Mouse (Mus musculus) lung, postnatal 0 days (tissue): ENCODE measurements around the gene Tmem8. TPM values are rescaled to one million over a fixed set of nuclear protein-coding genes. Genes with fewer than 3 reads are reported as not detected.

ENCODE experiments used
- ATAC-seq: fragments of 200-750 bp; cut with Nextera tagmentation; 2 replicates; pipeline ENCODE4 v1.8.0; 2017; ENCODE audit warnings: moderate library complexity
- DNase-seq: peaks from one replicate; pipeline ENCODE4 v3.0.0-alpha.2; 2016; ENCODE audit warnings: low spot score
- H3K27ac ChIP-seq: fragments of 300-500 bp; sonication (generic); 2 replicates; pipeline ENCODE4 v1.5.1; 2014; ENCODE audit warnings: antibody characterized with exemption, mild to moderate bottlenecking, low read length, mixed read lengths
- H3K27me3 ChIP-seq: fragments of 300-500 bp; sonication (generic); replicated peaks from 2 replicates; pipeline ENCODE4 v1.6.1; 2014; ENCODE audit warnings: low read length, mixed read lengths; ENCODE audit not compliant: insufficient read depth
- H3K36me3 ChIP-seq: fragments of 300-500 bp; sonication (generic); 2 replicates; pipeline ENCODE4 v1.6.1; 2014; ENCODE audit warnings: low read length, mixed read lengths; ENCODE audit not compliant: insufficient read depth
- H3K4me1 ChIP-seq: fragments of 300-500 bp; sonication (generic); 2 replicates; pipeline ENCODE4 v1.6.1; 2014; ENCODE audit warnings: antibody characterized with exemption, low read depth, low read length, mixed read lengths; ENCODE audit not compliant: insufficient read depth
- H3K4me2 ChIP-seq: fragments of 300-500 bp; sonication (generic); replicated peaks from 2 replicates; pipeline ENCODE4 v1.6.1; 2014; ENCODE audit warnings: low read depth, mild to moderate bottlenecking, low read length, moderate library complexity, mixed read lengths
- H3K4me3 ChIP-seq: fragments of 300-500 bp; sonication (generic); 2 replicates; pipeline ENCODE4 v1.5.1; 2014; ENCODE audit warnings: low read depth, low read length
- H3K9ac ChIP-seq: fragments of 300-500 bp; sonication (generic); replicated peaks from 2 replicates; pipeline ENCODE4 v1.6.1; 2014; ENCODE audit warnings: low read depth, mild to moderate bottlenecking
- H3K9me3 ChIP-seq: fragments of 300-500 bp; sonication (generic); 2 replicates; pipeline ENCODE4 v1.6.1; 2016; ENCODE audit warnings: low read length, mixed read lengths
- CTCF ChIP-seq: IDR thresholded peaks from 2 replicates; pipeline ENCODE4 v1.5.1; 2016; ENCODE audit warnings: antibody characterized with exemption, mild to moderate bottlenecking
- EP300 ChIP-seq: IDR thresholded peaks from 2 replicates; pipeline ENCODE4 v1.6.1; 2016; ENCODE audit warnings: antibody characterized with exemption, mild to moderate bottlenecking, control low read depth
- WGBS: fragments of 180-500 bp; shearing (Covaris S2); extraction: QIAGEN DNeasy Blood & Tissue Kit; methylation state at CpG from one replicate; pipeline ENCODE4 v1.1.7; 2014; 5-methylcytosine and 5-hydroxymethylcytosine counted together
- polyA plus RNA-seq: library from polyadenylated mRNA; unstranded; fragments of >200 nt; fragmentation: Nextera tagmentation; extraction: Ambion mirVana; gene quantifications from 2 replicates; pipeline ENCODE4 v1.2.1, GENCODE M21; 2015

Gene Tmem8
- polyA plus RNA-seq, 1 experiment from 2014 or later, result 7.9 TPM

DNA sequence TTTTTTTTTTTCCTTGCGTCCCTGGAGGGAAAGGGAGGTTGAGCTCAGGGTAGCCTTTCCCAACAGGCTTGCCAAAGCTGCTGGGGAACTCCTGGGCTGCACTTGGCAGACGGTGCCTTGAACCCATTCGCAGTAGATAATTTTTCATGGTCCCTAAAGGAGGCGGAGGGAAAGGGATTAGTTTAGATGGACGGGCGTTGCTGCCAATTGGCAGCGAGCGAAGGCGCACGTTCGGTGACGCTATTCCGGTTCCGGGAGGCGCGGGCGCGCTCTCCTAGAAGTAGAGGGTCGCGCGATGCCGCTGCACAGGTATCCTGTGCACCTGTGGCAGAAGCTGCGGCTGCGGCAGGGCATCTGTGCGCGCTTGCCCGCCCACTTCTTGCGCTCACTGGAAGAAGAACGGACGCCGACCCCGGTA lies 10.2 kb downstream of the Tmem8 start, which contains the start of gene Mrpl28:
Gene Mrpl28 (plus strand): TSS at position 234 of the 418 bp plus-strand sequence.
- Histone ChIP-seq H3K27ac (peak within 1 kb of the TSS; percentile 47), H3K4me2 (peak within 1 kb of the TSS; percentile 87), H3K9ac (peak within 1 kb of the TSS; percentile 72), H3K27me3 (no peaks in the 10 kb centered on the region), H3K36me3 (peaks cover 3% of the 10 kb centered on the region), H3K4me1 (peaks cover 7% of the 10 kb centered on the region), H3K4me3 (peak within 1 kb of the TSS; percentile 85), H3K9me3 (no peaks in the 10 kb centered on the region)
- 2% methylated on average over 30 of the region's 32 CpGs for whole genome bisulfite sequencing
- no peak for TF ChIP-seq EP300
- TF ChIP-seq CTCF, result no peak
- DNase-seq (peak; percentile 98), ATAC-seq (peak; percentile 96)

DNA sequence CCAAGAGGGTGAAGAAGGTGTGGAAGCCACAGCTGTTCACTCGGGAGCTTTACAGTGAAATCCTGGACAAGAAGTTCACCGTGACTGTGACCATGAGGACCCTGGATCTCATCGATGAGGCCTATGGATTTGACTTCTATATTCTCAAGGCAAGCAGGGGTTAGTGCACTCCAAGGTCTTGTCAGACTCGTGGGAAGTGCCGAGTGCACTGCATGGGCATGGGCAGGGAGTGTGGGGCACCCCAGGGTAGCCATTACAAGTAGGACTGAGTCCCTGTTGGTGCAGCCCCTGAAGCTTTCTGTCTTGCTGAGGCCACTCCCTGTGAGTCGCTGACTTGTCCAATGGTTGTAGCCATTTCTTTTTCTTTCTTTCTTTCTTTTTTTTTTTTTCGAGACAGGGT lies 11.5 kb downstream of the Tmem8 start:
- H3K36me3 ChIP-seq, result peaks cover 3% of the 10 kb centered on the region
- H3K4me1 ChIP-seq, result peaks cover 7% of the 10 kb centered on the region
- ATAC-seq (no peak), DNase-seq (no peak)
- TF ChIP-seq EP300 (no peak), CTCF (no peak)
- no peaks in the 10 kb centered on the region for H3K9me3 ChIP-seq
- peak overlapping the region; percentile 87 for H3K4me2 ChIP-seq
- peak overlapping the region; percentile 72 for H3K9ac ChIP-seq
- no peak overlapping the region for H3K27ac ChIP-seq
- 77% methylated on average over 7 of the region's 7 CpGs for WGBS
- H3K27me3 ChIP-seq, result no peaks in the 10 kb centered on the region
- no peak overlapping the region for H3K4me3 ChIP-seq

DNA sequence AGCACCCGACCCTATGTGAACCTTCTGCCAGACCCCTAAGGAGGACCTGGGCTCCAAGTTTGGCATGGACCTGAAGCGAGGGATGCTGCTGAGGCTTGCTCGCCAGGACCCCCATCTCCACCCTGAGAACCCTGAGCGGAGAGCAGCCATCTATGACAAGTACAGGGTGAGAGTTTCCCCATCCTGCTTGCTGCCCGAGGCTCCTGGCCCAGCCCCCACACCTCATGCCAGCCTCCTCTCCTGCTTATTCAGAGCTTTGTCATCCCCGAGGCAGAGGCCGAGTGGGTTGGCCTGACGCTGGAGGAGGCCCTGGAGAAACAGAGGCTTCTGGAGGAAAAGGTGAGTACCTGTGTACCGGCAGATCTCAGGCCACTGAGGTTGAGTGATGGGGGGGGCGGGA lies 12.1 kb downstream of the Tmem8 start:
- Histone ChIP-seq H3K36me3 (peaks cover 3% of the 10 kb centered on the region), H3K27me3 (no peaks in the 10 kb centered on the region), H3K4me1 (peaks cover 7% of the 10 kb centered on the region), H3K9me3 (no peaks in the 10 kb centered on the region), H3K27ac (no peak overlapping the region), H3K9ac (no peak overlapping the region), H3K4me3 (no peak overlapping the region), H3K4me2 (no peak overlapping the region)
- no peak for DNase-seq
- WGBS, result 89% methylated on average over 10 of the region's 10 CpGs
- TF ChIP-seq EP300, result no peak
- TF ChIP-seq CTCF, result no peak
- ATAC-seq, result no peak

DNA sequence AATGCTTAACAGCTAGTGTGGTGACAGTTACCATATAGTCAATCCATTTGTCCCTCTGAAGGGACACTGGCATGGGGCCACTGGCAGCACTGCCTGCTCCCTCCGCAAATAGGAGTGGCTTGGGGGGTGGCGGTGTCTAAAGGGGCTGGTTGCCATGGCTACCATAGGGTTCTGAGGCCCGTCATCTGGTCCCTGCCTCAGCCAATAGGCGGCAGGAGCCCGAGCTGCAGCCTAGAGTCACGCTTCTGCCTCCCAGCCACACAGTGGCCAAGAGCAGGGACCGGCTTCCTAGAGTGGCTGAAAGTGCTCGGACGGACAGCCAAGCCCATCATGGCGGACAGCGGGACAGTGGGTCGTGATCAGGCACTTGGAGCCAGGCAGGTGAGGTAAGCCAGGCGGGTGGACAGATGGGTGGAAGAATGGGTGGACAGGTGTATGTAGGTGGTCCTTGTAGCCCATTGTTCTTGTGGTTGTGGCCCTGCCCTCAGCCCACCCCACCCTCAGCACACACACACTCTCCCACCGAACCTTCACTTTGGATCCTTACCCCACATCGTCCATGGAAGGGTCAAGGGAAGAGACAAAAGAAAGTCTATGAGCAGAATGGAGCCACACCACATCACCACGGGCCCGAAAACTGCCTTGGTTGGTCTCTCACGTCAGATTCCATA lies 18.1 kb downstream of the Tmem8 start:
- Histone ChIP-seq H3K4me2 (no peak overlapping the region), H3K4me3 (no peak overlapping the region), H3K27me3 (no peaks in the 10 kb centered on the region), H3K27ac (no peak overlapping the region), H3K9ac (no peak overlapping the region), H3K36me3 (peaks cover 3% of the 10 kb centered on the region), H3K4me1 (no peaks in the 10 kb centered on the region), H3K9me3 (no peaks in the 10 kb centered on the region)
- no peak for TF ChIP-seq CTCF
- DNase-seq (no peak), ATAC-seq (no peak)
- WGBS, result 85% methylated on average over 18 of the region's 18 CpGs

DNA sequence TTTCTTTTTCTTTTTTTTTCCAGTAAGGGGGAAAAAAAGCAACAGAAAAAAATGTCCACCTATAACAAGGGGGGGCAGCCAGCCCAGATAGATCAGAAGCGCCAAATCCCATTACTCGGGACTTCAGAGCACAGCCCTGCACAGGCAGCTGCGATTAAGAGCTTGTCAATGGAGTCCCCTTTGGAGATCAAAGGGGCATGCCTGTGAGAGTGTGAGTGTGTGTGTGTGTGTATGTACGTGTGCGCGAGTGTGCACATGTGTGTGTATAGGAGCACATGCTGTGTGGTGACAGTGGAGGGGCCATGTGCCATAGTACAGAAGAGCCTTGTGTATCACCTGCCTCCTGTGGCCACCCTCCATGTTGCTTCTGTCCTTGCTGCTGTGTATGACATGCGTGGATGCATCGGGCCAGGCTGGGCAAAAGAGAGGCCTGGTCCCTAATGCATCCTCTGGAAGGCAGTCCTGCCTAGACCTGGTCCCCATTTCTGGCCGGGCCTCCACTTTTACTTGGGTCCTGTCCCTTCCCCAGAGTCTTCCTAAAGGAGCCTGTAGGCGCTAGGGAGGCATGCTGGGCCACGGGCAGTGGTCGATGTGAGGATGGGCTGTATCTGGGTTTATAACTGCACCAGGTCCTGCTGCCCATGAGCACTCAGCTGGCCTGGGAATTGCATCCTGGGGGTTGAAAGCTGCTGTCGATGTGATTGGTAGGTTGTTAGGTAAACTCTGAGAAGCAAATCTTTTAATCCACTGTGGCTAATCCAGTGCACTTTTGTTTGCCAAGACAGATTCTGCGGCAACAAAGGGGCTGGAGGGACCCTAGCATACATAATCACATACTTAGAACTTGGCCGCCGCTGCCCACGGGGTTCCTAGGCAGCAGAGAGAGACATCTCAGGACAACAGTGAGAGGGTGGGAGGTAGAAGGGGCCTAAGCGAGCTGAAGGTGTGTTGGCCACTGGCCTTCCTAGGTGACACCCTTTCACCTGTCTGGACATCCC lies 19.1 kb downstream of the Tmem8 start:
- no peak for ATAC-seq
- peaks cover 3% of the 10 kb centered on the region for H3K36me3 ChIP-seq

DNA sequence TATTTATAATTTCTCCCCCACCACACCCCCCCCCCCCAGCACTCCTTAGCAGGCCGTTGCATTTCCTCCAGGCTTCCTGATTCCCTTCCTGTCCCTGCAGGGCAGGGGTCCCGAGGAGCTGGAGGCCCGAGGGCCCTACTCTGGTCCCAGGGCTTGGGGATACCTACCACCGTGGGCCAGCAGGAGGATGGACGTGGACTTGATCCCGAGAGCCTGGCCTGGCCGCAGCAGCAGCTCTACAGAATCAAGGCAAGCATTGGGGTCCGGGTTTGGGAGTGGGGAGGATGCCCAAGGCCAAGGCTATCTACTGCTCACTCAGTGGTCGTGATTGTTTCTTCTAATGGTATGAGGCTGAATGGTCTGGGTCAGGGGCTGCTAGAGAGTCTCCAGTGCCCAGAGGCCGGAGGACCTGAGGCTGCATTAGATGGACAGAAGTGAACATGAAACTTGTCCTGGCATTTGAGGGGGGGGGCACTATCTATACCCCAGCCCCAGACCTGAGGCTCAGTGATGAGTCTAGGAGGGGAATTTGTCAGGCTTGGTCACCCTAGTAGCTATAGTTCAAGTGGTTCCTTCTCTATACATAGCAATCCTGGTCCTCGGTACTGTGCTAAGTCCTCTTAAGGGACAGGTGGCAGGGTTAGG lies 24.1 kb downstream of the Tmem8 start:
- H3K4me2 ChIP-seq, result no peak overlapping the region
- no peaks in the 10 kb centered on the region for H3K36me3 ChIP-seq
- TF ChIP-seq EP300 (no peak), CTCF (no peak)
- WGBS, result 75% methylated on average over 11 of the region's 11 CpGs
- H3K9ac ChIP-seq, result no peak overlapping the region
- H3K4me1 ChIP-seq, result no peaks in the 10 kb centered on the region
- no peak overlapping the region for H3K4me3 ChIP-seq
- ATAC-seq (no peak), DNase-seq (no peak)
- H3K9me3 ChIP-seq, result no peaks in the 10 kb centered on the region
- H3K27ac ChIP-seq, result no peak overlapping the region
- no peaks in the 10 kb centered on the region for H3K27me3 ChIP-seq

More for the DNA sequence above, 19.1 kb downstream of the Tmem8 start:
- DNase-seq, result no peak
- Histone ChIP-seq H3K9ac (no peak overlapping the region), H3K4me3 (no peak overlapping the region), H3K4me2 (no peak overlapping the region), H3K4me1 (no peaks in the 10 kb centered on the region), H3K27ac (no peak overlapping the region), H3K9me3 (no peaks in the 10 kb centered on the region), H3K27me3 (no peaks in the 10 kb centered on the region)
- WGBS, result 86% methylated on average over 18 of the region's 18 CpGs
- TF ChIP-seq CTCF (no peak), EP300 (no peak)
